Mouse (Mus musculus) intestine, embryonic 15.5 days (tissue): ENCODE measurements around the gene Ghrh. TPM values are rescaled to one million over a fixed set of nuclear protein-coding genes. Genes with fewer than 3 reads are reported as not detected.

Experiments used
- ATAC-seq: fragments of 200-750 bp; cut with Nextera tagmentation; 2 replicates; pipeline ENCODE4 v1.8.0; 2017; ENCODE audit warnings: moderate TSS enrichment, moderate library complexity
- H3K27ac ChIP-seq: fragments of 300-500 bp; sonication (generic); 2 replicates; pipeline ENCODE4 v1.5.1; 2015; ENCODE audit warnings: mild to moderate bottlenecking, inconsistent platforms
- H3K27me3 ChIP-seq: fragments of 300-500 bp; sonication (generic); replicated peaks from 2 replicates; pipeline ENCODE4 v1.6.1; 2015; ENCODE audit warnings: inconsistent platforms
- H3K36me3 ChIP-seq: fragments of 300-500 bp; sonication (generic); 2 replicates; pipeline ENCODE4 v1.6.1; 2015; ENCODE audit warnings: inconsistent platforms
- H3K4me1 ChIP-seq: fragments of 300-500 bp; sonication (generic); replicated peaks from 2 replicates; pipeline ENCODE4 v1.6.1; 2015; ENCODE audit warnings: inconsistent platforms
- H3K4me2 ChIP-seq: fragments of 300-500 bp; sonication (generic); replicated peaks from 2 replicates; pipeline ENCODE4 v1.6.1; 2015; ENCODE audit warnings: mild to moderate bottlenecking, inconsistent platforms
- H3K4me3 ChIP-seq: fragments of 300-500 bp; sonication (generic); replicated peaks from 2 replicates; pipeline ENCODE4 v1.5.1; 2015; ENCODE audit warnings: inconsistent platforms
- H3K9ac ChIP-seq: fragments of 300-500 bp; sonication (generic); 2 replicates; pipeline ENCODE4 v1.6.1; 2015; ENCODE audit warnings: inconsistent platforms
- H3K9me3 ChIP-seq: fragments of 300-500 bp; sonication (generic); 2 replicates; pipeline ENCODE4 v1.6.1; 2016; ENCODE audit warnings: inconsistent platforms
- WGBS: fragments of 180-500 bp; shearing (Covaris S2); methylation state at CpG from one replicate; pipeline ENCODE4 v1.1.7; 2015; 5-methylcytosine and 5-hydroxymethylcytosine counted together
- polyA plus RNA-seq: library from polyadenylated mRNA; unstranded; fragments of >200 nt; fragmentation: Nextera tagmentation; extraction: Ambion mirVana; gene quantifications from 2 replicates; pipeline ENCODE4 v1.2.1, GENCODE M21; 2015

The Ghrh gene
- polyA plus RNA-seq, 1 experiment from 2014 or later: 0.64 TPM

DNA sequence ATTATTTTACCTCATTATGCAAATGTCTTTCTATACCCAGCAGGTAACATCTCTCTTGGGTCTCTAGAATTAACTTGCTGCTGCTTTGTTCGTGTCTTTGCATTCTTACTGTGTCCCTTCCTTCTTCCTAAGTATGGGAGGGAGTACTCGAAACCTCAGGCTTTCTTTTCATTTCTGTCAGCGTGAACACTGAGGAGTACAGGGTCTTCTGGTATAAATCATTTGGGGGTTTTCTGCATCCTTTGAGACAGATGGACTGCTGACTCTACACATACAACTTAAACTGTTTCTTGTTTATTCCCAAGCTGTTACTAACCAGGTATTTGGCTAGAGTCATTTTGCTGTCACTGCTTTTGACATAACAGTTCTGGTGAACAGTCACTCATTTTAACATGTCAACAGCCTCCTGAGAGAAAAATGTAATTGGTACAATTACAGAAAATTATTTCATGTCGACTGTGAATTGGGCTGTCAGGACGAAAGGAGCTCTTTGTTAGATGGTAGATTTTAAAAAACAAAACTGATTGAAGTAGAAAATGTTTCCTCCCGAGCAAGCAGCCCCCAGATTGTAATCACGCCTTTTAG lies 51.1 kb downstream of the Ghrh start:
- Histone ChIP-seq H3K9ac (no peak overlapping the region), H3K27me3 (no peaks in the 10 kb centered on the region), H3K4me2 (no peak overlapping the region), H3K36me3 (peaks cover 67% of the 10 kb centered on the region), H3K4me1 (no peaks in the 10 kb centered on the region), H3K4me3 (no peak overlapping the region), H3K27ac (no peak overlapping the region), H3K9me3 (no peaks in the 10 kb centered on the region)
- WGBS: 74% methylated on average over 7 of the region's 7 CpGs
- ATAC-seq: no peak

DNA sequence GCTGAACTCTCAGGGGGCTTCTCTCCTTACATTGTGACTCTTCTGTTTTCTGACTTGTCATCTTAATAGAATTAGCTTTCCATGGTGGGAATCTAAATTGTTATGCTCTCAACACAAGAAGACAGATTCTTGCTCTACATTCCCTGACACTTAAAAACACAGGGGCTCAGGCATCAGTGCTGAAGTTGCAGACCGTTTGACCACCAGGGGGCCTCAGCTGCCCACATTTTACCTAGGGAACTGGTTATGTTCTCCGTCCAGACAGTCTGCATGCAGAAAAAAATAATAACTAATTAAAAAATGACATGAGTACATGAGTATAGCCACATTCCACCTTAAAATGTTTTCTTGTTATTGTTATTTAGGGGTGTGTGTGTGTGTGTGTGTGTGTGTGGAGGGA lies 55.2 kb downstream of the Ghrh start:
- H3K27me3 ChIP-seq: no peaks in the 10 kb centered on the region
- H3K9ac ChIP-seq: no peak overlapping the region
- no peak overlapping the region for H3K4me3 ChIP-seq
- no peak for ATAC-seq
- 0 out of 2 replicates have a peak, but pooled peaks cover 3% of the 10 kb centered on the region for H3K4me1 ChIP-seq
- no peak overlapping the region for H3K27ac ChIP-seq
- WGBS: 20% methylated on average over 2 of the region's 2 CpGs
- no peaks in the 10 kb centered on the region for H3K9me3 ChIP-seq
- peaks cover 47% of the 10 kb centered on the region for H3K36me3 ChIP-seq
- H3K4me2 ChIP-seq: no peak overlapping the region

DNA sequence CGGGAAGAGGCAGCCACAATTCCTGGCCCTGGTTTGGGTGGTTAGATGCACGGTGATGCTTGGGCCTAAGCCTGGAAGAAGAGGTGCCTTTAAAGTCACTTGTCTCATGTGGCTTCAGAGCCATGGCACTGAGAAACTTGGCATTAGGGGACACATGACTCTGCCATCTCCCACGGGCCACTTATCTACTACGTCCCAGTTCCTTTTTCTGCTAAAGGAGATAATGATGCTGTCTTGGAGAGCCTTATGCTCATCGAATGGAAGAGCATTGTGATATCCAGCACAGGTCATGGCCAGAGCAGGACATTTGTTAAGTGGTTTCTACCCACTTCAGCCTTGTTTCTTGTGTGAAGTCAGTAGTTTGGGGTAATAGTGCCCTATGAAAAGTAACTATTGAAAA lies 58.3 kb downstream of the Ghrh start:
- Histone ChIP-seq H3K36me3 (peaks cover 41% of the 10 kb centered on the region), H3K4me3 (no peak overlapping the region), H3K9me3 (no peaks in the 10 kb centered on the region), H3K9ac (no peak overlapping the region), H3K27ac (no peak overlapping the region), H3K27me3 (no peaks in the 10 kb centered on the region), H3K4me1 (0 out of 2 replicates have a peak, but pooled peaks cover 3% of the 10 kb centered on the region), H3K4me2 (no peak overlapping the region)
- ATAC-seq: no peak
- 91% methylated on average over 5 of the region's 5 CpGs for WGBS

DNA sequence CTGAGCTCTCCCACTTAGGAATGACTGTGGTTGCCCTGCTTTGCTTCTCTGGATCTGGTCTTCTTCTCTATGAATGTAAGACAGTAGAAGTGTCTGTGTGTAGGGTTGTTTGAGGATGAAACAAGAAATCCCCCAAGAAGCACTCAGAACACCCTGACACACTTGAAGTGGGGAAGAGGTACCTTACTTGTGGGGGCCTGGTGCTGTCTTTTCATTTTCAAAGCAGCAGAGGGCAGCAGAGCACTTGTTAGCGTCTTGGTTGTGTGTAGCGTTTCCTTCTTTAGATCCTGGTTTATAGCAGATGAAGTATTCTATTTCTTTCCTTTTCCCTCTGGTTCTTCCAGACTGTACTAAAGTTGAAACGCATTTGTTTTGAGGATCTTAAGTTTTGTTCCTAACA lies 59.8 kb downstream of the Ghrh start:
- H3K36me3 ChIP-seq: peaks cover 39% of the 10 kb centered on the region
- no peaks in the 10 kb centered on the region for H3K27me3 ChIP-seq
- no peak overlapping the region for H3K9ac ChIP-seq
- ATAC-seq: no peak
- H3K9me3 ChIP-seq: no peaks in the 10 kb centered on the region
- no peak overlapping the region for H3K27ac ChIP-seq
- H3K4me3 ChIP-seq: no peak overlapping the region
- 0 out of 2 replicates have a peak, but pooled peaks cover 3% of the 10 kb centered on the region for H3K4me1 ChIP-seq
- H3K4me2 ChIP-seq: no peak overlapping the region
- 21% methylated on average over 3 of the region's 3 CpGs for WGBS

DNA sequence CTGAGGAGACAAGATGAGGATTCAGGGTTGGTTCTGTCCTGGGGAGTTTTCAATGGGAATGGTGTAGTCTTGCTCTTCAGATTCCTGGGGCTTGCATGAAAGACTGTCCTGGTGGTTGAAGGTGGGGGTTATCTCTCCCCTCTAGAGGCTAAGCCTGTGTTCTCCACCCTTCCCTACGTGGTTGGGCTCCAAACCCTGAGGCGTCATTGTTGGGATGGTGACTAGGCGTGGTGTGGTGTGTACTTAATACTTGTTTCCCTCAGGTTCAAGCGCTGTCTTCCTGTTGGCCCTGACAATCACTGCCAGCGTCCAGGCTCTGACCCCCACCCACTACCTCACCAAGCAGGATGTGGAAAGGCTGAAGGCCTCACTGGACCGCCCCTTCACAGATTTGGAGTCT lies 64.0 kb downstream of the Ghrh start:
- Histone ChIP-seq H3K27ac (no peak overlapping the region), H3K4me1 (peaks cover 15% of the 10 kb centered on the region), H3K9ac (no peak overlapping the region), H3K4me2 (no peak overlapping the region), H3K36me3 (peaks cover 19% of the 10 kb centered on the region), H3K4me3 (no peak overlapping the region), H3K27me3 (no peaks in the 10 kb centered on the region), H3K9me3 (no peaks in the 10 kb centered on the region)
- no peak for ATAC-seq
- WGBS: 76% methylated on average over 6 of the region's 6 CpGs

Other genes starting within 250 kb of the Ghrh start
- 23.5 and 23.7 TPM in 2 replicates for gene Samhd1, start 212.2 kb downstream of the Ghrh start, polyA plus RNA-seq
- 19.5 and 23.3 TPM in 2 replicates for gene Rbl1, start 143.0 kb downstream of the Ghrh start, polyA plus RNA-seq
- gene Rpn2, start 68.5 kb downstream of the Ghrh start, polyA plus RNA-seq: 331 and 342 TPM in 2 replicates
- gene Mroh8, start 68.0 kb downstream of the Ghrh start, polyA plus RNA-seq: 0.55 and 0.62 TPM in 2 replicates
- gene Manbal, start 20.1 kb upstream of the Ghrh start, polyA plus RNA-seq: 68.4 and 73.7 TPM in 2 replicates
- gene Src, start 70.9 kb upstream of the Ghrh start, polyA plus RNA-seq: 18.1 and 19.4 TPM in 2 replicates
- gene Nnat, start 212.6 kb upstream of the Ghrh start, polyA plus RNA-seq: 428 and 457 TPM in 2 replicates
- 39.2 and 40.9 TPM in 2 replicates for gene Blcap, start 223.8 kb upstream of the Ghrh start, polyA plus RNA-seq